ENCODE assay signal across 10 mouse cellular contexts in the genomic region with DNA sequence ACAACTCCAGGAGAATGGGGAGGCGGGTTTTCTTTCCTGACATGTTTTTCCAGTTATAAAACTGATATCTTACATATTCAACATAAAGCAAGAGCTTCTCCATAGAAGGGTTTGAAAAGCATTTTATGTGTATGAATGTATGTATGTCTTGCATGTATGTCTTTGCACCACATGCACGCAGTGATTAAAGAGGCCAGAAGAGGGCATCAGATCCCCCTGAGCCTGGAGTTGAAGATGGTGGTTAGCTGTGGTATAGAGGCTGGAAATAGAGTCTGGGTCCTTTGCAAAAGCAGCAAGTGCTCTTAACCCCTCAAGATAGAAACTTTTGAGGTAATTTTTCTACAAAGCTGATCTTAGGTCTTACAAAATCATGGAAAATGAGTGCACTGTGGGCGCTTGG. TPM values are rescaled to one million over a fixed set of nuclear protein-coding genes. Genes with fewer than 3 reads are reported as not detected.
DNase-seq lines count a peak whose midpoint lies in the region; ATAC-seq and TF ChIP-seq lines count a peak whose summit lies in the region.
"Had no signal": no experiment of that assay in that cellular context is flagged by ENCODE, and none has a peak within 500 bp of the region (broad histone marks: within the 10 kb centered on the region; RNA-seq: fewer than 3 reads in every experiment).

No protein-coding gene starts in this region.

- intact Hi-C loops in heart, adult 2 months (cut with DNase I): no loop called here
- intact Hi-C loops in heart, postnatal 25 days (cut with DNase I): loop anchor here (5.0 kb wide), 2 partner anchors 193 to 382 kb away; partner anchors contain the start of gene Gm17482

- H3K36me3 ChIP-seq in heart, adult 2 months (ENCODE audit: control insufficient read depth, insufficient read depth, low read length): no peaks in the 10 kb centered on the region; the same call in 1 of the 2 replicates
- peaks cover 5% of the 10 kb centered on the region for H3K36me3 ChIP-seq in liver, embryonic 14.5 days (replicated peaks; ENCODE audit: control insufficient read depth, insufficient read depth, low read depth)

- no peak overlapping the region for H3K4me3 ChIP-seq in heart, adult 2 months
- no peak overlapping the region for H3K4me3 ChIP-seq in liver, embryonic 14.5 days (ENCODE audit: insufficient read depth in 1 of 2, low read depth in 2 of 2, low read length in 2 of 2)
- H3K4me3 ChIP-seq: lung, embryonic 15.5 days; stomach, embryonic 15.5 days had no signal

- H3K4me1 ChIP-seq in heart, adult 2 months (ENCODE audit: control insufficient read depth, insufficient read depth, low read length): peaks cover 12% of the 10 kb centered on the region
- H3K4me1 ChIP-seq in liver, embryonic 14.5 days (replicated peaks; ENCODE audit: control insufficient read depth in 2 of 2, insufficient read depth in 2 of 2, low read length in 1 of 2): no peaks in the 10 kb centered on the region
- H3K4me1 ChIP-seq: lung, embryonic 15.5 days; stomach, embryonic 15.5 days had no signal

- no peak overlapping the region for H3K9ac ChIP-seq in heart, adult 2 months (ENCODE audit: low read depth, low read length)
- H3K9ac ChIP-seq in liver, embryonic 14.5 days (replicated peaks): no peak overlapping the region
- H3K9ac ChIP-seq: lung, embryonic 15.5 days; stomach, embryonic 15.5 days had no signal

- H3K79me2 ChIP-seq in heart, adult 2 months (replicated peaks; ENCODE audit: control insufficient read depth, insufficient read depth, low read length): peaks cover 8% of the 10 kb centered on the region

- POLR2A ChIA-PET in Patski (lab: Charles Lee): no interaction called here

- no peak overlapping the region for H3K4me2 ChIP-seq in liver, embryonic 14.5 days (ENCODE audit: low read depth)
- H3K4me2 ChIP-seq: lung, embryonic 15.5 days; stomach, embryonic 15.5 days had no signal

- H3K9me3 ChIP-seq in liver, embryonic 14.5 days (ENCODE audit: control insufficient read depth, low read length): no peaks in the 10 kb centered on the region
- H3K9me3 ChIP-seq: lung, embryonic 15.5 days; stomach, embryonic 15.5 days had no signal

- peak; percentile 67 for TF ChIP-seq CTCF in heart, adult 2 months (IDR thresholded peaks at IDR 0.05)
- peak; percentile 77 for TF ChIP-seq CTCF in Patski (IDR thresholded peaks at IDR 0.05)
- peak; percentile 64 for TF ChIP-seq CTCF in liver, embryonic 14.5 days (IDR thresholded peaks at IDR 0.05; ENCODE audit: low read depth)

- DNase-seq in heart, adult 2 months: no peak
- DNase-seq in heart, postnatal 25 days (ENCODE audit: low spot score): no peak
- peak; percentile 62 for DNase-seq in 3T3-L1 (ENCODE audit: low read depth, low spot score)
- no peak for DNase-seq in Patski (ENCODE audit: low read depth, low spot score)
- DNase-seq in liver, embryonic 14.5 days (ENCODE audit: low read depth in 3 of 3, low spot score in 3 of 3): peak in 1 of 3 experiments; percentile 23
- DNase-seq in frontal cortex, adult 2 months (ENCODE audit: extremely low spot score in 1 of 2, low spot score in 1 of 2): no peak
- no peak for DNase-seq in right cerebral cortex, postnatal 14 days
- no peak for DNase-seq in cerebellum, adult 9-10 months

- CTCF ChIA-PET in Patski (lab: Charles Lee): interaction anchor here (0.6 to 2.9 kb wide), 7 partner anchors 9 to 194 kb away, joined by 3 to 23 read pairs (median 3); no protein-coding TSS in a partner anchor

- TF ChIP-seq POLR2A in heart, adult 2 months (IDR thresholded peaks at IDR 0.05; ENCODE audit: insufficient read depth, low read depth, low read length): no peak

- no peaks in the 10 kb centered on the region for H3K27me3 ChIP-seq in heart, adult 2 months (ENCODE audit: control insufficient read depth, insufficient read depth, low read length)
- H3K27me3 ChIP-seq in Patski: no peaks in the 10 kb centered on the region
- H3K27me3 ChIP-seq in liver, embryonic 14.5 days (ENCODE audit: control insufficient read depth, insufficient read depth, low read length): no peaks in the 10 kb centered on the region
- H3K27me3 ChIP-seq: lung, embryonic 15.5 days; stomach, embryonic 15.5 days had no signal

- H3K27ac ChIP-seq in heart, adult 2 months: no peak overlapping the region
- H3K27ac ChIP-seq in liver, embryonic 14.5 days: no peak overlapping the region
- H3K27ac ChIP-seq: lung, embryonic 15.5 days; stomach, embryonic 15.5 days had no signal

- no peak for TF ChIP-seq EP300 in heart, adult 2 months (IDR thresholded peaks at IDR 0.05; ENCODE audit: insufficient read depth, low read depth, low read length)
- TF ChIP-seq EP300 in liver, embryonic 14.5 days (IDR thresholded peaks at IDR 0.05; ENCODE audit: low read depth): no peak

- in situ Hi-C loops in Patski (cut with MboI; ENCODE audit: low pct_unique_long_range_greater_than_20kb): no loop called here

- WGBS in heart, adult 2 months: 79% methylated on average over 3 of the region's 3 CpGs
- WGBS in liver, embryonic 14.5 days (ENCODE audit: insufficient replicate concordance): 55% methylated on average over 3 of the region's 3 CpGs

- no peak for ATAC-seq in Patski
- 0 out of 2 replicates have a peak, but pooled peaks have one; percentile 40 for ATAC-seq in liver, embryonic 14.5 days (ENCODE audit: insufficient read depth)

RNA-seq across cellular contexts. Expression of gene Mkrn2, which starts 7.4 kb away (rescaled TPM):
- total RNA-seq in heart, adult 2 months (2021): 10 to 100 TPM; 36.4 to 45.2 TPM
- 105 and 119 TPM in 2 replicates for polyA plus RNA-seq in heart, adult 2 months (2012; rRNA removed)
- total RNA-seq in heart, postnatal 25 days (2021): 10 to 100 TPM; 39.0 to 42.8 TPM
- polyA plus RNA-seq in Patski (2021): 22.7 TPM
- 6.2 and 8.9 TPM in 2 replicates for polyA plus RNA-seq in liver, embryonic 14.5 days (2012; rRNA removed)
- 9.4 and 10.1 TPM in 2 replicates for polyA plus RNA-seq in liver, embryonic 14.5 days (2014; fragmentation: Nextera tagmentation; extraction: Ambion mirVana)
- 21.5 and 29.0 TPM in 2 replicates for polyA plus RNA-seq in frontal cortex, adult 2 months (2012; rRNA removed)

RNA-seq across cellular contexts. Expression of gene Mkrn2os, which starts 16.7 kb away (rescaled TPM):
- under 1 TPM; 0.55 to 0.84 TPM for total RNA-seq in heart, adult 2 months (2021)
- 1.9 and 2.3 TPM in 2 replicates for polyA plus RNA-seq in heart, adult 2 months (2012; rRNA removed)
- total RNA-seq in heart, postnatal 25 days (2021): under 1 TPM; 0.36 to 0.57 TPM
- polyA plus RNA-seq in Patski (2021): 11.7 TPM
- polyA plus RNA-seq in liver, embryonic 14.5 days (2012; rRNA removed): 5.3 and 6.0 TPM in 2 replicates
- polyA plus RNA-seq in liver, embryonic 14.5 days (2014; fragmentation: Nextera tagmentation; extraction: Ambion mirVana): 7.1 and 8.0 TPM in 2 replicates
- 0.06 and 0.18 TPM in 2 replicates for polyA plus RNA-seq in frontal cortex, adult 2 months (2012; rRNA removed)
